Mouse (Mus musculus) cerebellum, postnatal 25 days (tissue): Measurements from ENCODE around the gene 9130019O22Rik.

Experiments used
- DNase-seq, 2 experiments: peaks; one replicate each; pipeline ENCODE4 v3.0.0; 2021; ENCODE audit warnings: mixed read lengths in 2 of 2

9130019O22Rik gene

DNA sequence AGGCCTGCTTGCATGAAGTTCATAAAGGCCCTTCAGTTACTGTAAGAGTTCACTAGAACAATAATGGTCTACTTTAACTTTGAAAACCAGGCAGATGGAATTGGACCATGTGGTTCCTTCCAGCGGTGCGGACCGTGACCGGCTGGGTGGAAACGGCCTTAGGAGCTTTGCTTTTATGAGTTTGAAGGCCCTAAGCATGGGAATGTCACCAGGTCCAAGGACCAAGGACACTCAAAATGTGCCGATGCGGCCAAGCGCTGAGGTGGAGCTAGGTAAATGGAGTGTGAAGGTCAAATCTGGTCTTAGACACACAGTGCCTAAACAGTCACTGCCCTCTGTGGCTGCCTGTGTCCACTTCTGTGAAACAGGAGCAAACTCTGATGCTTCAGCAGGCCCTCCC, 45.6 kb downstream of the 9130019O22Rik start:
- no peak for DNase-seq

- DNase-seq: no peak
These were observed 49.3 kb downstream of the 9130019O22Rik start for GRCm38 (mm10) chr7:127337636-127338035.

GRCm38 (mm10) chr7:127335604-127336003, 51.4 kb downstream of the 9130019O22Rik start:
- DNase-seq: no peak

DNA sequence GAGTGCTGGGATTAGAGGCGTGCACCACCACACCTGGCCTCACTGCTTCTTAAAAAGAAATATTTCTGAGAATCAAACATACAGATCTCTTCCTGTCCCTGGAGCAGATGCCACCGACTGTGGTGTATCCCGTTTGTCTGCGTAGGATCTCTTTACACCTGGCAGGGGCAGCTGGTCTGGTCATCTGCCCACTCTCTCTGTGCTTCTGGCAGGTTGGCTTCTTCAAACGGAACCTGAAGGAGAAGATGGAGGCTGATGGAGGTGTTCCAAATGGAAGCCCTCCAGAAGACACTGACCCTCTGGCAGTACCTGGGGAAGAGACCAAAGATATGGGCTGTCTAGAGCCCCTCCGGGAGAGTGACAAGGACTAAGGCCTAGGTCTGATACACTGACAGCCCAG, 53.7 kb downstream of the 9130019O22Rik start:
- no peak for DNase-seq
